Mouse (Mus musculus) small intestine, adult 2 months (tissue): ENCODE measurements at regions not wholly inside any gene's neighbourhood (a gene's known extent, or its start where the extent isn't known, plus 50 kb on each side); places are given as distances from the start of the nearest gene placed in this dataset.

Experiments used
- CTCF ChIP-seq: fragments of 200-500 bp; IDR thresholded peaks from 2 replicates; pipeline ENCODE4 v1.5.1; 2012; ENCODE audit warnings: low read depth, mild to moderate bottlenecking, control low read depth, inconsistent platforms, low read length, moderate library complexity, mixed read lengths; ENCODE audit not compliant: insufficient replicate concordance, insufficient read length; ENCODE audit errors: extremely low read depth
- POLR2A ChIP-seq: fragments of 200-500 bp; IDR thresholded peaks from 2 replicates; pipeline ENCODE4 v1.6.1; 2012; ENCODE audit warnings: low read depth, mild to moderate bottlenecking, control low read depth, inconsistent platforms, low read length, moderate library complexity

GRCm38 (mm10) chr1:55910024-55910423 lies 504.3 kb downstream of the Plcl1 start:
- TF ChIP-seq CTCF: no peak
- no peak for TF ChIP-seq POLR2A
